Mouse (Mus musculus): ENCODE measurements around the gene Kansl1l. TPM values are rescaled to one million over a fixed set of nuclear protein-coding genes. Genes with fewer than 3 reads are reported as not detected.
A peak's percentile ranks its signal among the peaks of the same experiment; 100 is the strongest.
"Not testable (repeated sequence)": the region's sequence is repeated elsewhere in the genome, so short reads cannot be mapped to it uniquely, and the experiment has no call there.

The Kansl1l gene
- total RNA-seq, 2 experiments from 2014 or later: 17.8 to 20.3 TPM

DNA sequence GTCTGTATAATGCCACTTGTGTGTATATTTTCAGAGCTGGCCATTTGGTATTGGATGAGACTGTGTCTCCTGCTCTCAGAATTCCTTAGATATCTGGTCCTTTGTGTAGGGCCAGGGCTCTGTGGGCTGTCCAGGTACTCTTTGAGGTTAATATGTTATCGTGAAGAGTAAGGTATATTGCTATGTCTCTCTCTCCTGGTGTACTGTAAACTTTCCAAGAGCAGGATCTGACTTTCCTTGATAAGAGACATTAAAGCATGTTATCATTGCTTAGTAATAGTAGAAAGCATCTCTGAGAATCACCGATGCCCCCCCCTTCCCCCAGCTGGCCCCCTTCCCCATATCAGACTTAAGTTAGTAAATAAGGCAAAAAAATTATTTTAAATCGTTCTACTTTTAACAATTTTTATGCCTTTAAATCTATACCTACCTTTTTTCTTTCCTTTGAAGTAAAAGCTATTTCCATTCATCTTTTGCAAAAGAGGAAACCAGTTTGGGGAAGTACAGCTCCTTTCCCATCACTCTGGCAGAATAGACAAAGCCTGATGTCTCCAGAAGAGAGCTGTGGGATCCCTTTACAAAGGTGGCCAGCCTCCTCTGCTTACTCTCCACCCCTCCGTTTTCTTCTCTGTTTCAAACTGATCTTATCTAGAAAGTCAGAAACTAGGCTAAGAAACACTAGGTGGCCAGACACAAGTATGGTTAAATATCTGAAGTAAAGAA lies 114.6 kb downstream of the Kansl1l start:
- intact Hi-C loops (cut with DNase I): no loop called here
- DNase-seq: no peak

DNA sequence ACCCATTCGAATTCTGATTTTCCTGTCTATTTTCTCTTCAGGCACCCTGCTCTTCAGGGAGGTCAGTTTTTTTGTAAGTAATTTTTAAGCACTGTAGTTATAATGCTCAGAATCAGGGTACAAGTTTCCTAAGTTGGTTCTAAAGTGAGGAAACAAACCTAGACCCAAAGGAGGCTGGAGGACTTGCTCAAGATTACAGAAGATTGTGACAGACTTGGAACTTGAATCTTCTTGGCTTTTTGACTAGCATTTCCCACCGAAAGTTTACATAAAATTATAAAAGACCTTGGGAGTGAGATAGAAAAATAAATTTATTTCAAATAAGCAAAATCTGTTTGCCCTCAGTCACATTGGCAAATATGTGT lies 115.8 kb downstream of the Kansl1l start:
- intact Hi-C loops (cut with DNase I): no loop called here
- DNase-seq: no peak

DNA sequence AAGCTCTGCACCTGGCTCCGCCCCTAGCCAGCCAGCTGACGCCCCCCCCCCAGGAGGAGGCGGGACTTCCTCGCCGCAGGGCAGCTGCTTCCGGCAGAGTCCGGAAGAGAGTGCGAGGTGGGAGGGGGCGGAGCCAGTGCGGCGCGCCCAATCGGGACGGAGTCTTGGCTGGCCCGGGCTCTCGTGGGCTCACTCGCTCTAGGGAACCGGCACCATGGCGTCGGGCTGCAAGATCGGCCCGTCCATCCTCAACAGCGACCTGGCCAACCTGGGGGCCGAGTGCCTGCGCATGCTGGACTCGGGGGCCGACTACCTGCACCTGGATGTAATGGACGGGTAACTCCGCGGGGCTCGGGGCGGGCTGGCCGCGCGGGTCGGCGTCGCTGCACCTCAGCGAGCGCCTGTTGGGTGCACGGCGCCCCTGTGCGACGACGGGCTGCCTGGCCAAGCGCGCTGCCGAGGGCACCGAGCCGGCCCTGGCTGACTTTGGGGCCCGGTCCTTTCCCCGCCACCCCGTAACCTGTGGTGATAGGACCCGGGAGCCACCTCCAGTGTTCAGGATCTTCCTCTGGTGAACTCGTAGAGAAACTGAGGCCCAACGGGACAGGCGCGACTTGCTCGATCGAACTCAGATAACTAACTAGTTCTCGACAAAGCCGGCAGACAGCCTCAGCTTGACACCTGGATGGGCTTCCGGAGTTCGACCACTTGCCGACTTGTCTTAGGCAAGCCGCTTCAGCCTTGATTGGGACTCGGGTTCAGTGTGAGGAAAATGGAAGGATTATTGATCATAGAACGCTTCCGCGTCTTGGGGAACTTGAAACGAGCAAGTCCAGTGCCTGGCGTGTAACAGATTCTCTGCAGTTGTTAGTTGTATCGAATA lies 116.4 kb downstream of the Kansl1l start, which contains the start of gene Rpe:
Gene Rpe (plus strand): TSS at position 139 of the 883 bp plus-strand sequence.
- DNase-seq: peak; percentile 85 to 90
- intact Hi-C loops (cut with DNase I): no loop called here

DNA sequence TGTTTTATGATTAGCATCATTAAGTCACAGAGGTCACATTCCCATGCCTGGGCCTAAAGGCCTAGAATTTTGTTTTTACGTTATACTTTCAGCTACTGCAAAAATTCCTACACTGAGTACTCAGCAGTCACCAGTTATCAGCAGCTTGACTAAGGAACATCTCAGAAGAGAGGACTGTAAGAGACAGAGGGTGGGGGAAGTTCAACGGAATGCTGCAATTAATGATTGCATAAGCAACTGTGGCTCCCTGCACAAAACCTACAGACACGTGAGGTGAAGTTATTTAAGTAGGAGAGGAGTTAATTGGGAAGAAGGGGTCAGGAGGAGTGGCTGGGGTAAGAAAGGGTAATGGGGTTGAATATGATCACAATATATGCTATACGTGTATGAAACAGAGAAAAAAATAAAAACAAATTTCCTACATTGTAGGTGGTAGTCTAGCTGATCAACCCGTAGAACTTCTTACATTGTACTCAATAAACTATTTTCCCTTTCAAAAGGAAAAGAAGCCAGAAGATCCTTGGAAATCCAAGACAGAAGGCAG lies 117.1 kb downstream of the Kansl1l start:
- intact Hi-C loops (cut with DNase I): no loop called here
- DNase-seq: no peak

DNA sequence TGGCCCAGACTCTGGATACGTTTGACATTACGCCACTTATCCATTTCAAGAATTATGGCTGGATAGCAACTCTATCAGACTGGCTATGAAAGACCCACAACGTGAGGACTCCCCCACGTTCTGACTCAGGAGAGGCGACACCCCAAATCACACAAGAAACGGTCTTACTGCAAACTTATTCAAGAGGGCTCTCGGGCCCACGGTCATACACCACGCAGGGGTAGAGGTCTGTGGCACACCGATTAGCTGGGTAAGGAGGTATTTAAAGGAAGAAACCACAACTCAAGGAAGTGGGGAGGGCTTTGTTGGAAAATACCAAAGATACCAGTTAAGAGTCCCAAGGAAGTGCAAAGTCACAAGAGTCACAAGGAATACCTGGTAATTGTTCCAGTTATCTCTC lies 117.7 kb downstream of the Kansl1l start:
- DNase-seq; intact Hi-C loops (cut with DNase I): not testable (repeated sequence)

DNA sequence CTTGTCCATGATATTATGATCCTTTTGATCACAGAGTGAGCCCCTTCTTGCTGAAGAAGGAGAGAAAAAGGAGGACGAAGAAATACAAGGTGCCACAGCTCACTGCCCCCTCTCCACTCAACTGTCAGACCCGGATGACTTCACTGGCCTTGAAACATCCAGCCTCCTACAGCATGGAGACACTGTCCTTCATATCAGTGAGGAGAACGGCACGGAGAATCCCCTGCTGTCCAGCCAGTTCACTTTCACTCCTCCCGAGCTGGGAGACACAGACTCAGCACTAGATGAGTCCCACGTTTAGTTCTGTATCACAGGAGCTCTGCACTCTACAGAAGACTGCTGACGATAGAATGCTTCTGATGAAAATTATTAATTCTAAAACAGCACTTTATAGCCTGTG lies 122.1 kb downstream of the Kansl1l start:
- intact Hi-C loops (cut with DNase I): no loop called here
- DNase-seq: no peak

DNA sequence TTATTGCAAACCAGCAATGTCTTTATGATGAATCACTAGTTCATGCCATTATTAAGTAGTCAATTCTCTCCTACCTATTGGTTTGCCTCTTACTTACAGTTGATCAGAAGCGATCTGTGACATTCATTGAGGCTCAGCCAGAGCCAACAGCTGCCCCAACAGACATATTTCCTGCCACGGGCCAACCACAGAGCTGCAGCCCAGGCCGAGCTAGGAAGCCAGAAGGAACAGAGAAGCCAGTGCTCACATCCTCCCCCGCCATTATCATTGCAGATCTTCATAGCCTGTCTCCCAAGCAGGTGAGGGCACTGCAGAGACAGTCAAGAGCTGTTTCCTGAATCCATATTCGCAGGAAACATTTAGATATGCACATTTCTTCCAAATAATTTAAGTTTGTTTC lies 123.1 kb downstream of the Kansl1l start:
- intact Hi-C loops (cut with DNase I): no loop called here
- no peak for DNase-seq

DNA sequence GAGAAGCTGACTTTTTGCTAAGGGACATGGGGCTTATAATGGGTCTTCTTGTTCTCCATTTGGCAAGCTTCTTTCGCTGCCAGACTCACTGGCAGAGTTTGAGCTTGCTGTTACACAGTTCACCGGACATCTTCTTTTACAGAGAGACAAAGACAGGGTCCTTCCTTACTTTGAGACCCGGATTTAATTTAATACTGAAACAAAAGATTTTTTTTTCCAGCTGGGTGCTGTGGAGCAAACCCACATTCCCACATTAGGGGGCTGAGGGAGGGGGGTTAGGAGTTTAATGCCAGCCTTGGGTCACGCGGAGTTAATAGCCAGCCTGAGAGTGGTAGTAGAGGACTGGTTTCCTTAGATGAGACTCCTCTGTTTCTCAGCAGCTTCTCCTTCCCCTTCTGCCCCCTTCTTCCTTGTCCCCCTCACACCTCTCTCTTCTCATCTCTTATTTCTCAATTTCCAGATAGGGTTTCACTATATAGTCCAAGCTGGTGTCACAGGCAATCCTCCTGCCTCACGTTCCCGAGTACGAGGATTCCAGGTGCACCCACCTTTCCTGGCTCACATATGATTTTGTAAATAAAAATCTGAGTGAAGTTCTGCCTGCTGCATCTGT lies 124.5 kb downstream of the Kansl1l start:
- intact Hi-C loops (cut with DNase I): no loop called here
- DNase-seq: no peak

DNA sequence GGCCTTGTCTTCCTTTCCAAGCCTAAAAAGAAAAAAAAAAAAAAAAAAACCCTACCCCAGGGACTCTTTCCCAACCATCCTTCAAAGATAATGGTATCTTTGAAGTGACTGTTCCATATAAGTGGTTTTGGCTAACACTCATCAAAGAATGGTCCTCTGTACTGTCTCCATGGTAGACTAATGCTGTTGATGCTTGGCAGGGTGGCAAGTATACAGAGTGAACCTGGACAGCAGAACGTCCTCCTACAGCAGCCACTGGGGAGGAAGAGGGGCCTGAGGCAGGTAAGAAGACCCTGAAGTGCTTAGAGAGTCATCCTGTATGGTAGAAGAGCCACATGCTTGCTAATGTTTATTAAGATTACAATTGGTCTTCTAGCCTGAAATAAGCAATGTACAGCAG lies 125.1 kb downstream of the Kansl1l start:
- intact Hi-C loops (cut with DNase I): no loop called here
- no peak for DNase-seq

DNA sequence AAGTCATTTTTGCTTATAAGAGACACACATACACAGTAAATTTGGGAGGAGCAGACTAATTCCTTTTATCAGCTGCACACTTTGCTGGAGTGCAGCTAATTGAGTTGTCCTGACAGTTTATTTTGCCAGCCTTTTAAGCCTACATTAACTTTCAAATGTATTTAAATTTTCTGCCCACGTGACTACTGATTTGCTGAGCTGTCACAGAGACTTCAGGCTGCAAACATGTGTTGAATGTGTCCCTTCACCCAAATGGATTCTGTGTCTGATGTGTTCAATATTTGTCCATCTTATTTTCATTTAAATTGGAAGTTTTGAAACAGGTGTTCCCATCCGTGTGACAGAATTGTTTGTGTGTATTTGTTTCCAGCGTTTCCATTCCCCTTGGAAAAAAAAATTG lies 125.6 kb downstream of the Kansl1l start:
- no peak for DNase-seq
- intact Hi-C loops (cut with DNase I): no loop called here

DNA sequence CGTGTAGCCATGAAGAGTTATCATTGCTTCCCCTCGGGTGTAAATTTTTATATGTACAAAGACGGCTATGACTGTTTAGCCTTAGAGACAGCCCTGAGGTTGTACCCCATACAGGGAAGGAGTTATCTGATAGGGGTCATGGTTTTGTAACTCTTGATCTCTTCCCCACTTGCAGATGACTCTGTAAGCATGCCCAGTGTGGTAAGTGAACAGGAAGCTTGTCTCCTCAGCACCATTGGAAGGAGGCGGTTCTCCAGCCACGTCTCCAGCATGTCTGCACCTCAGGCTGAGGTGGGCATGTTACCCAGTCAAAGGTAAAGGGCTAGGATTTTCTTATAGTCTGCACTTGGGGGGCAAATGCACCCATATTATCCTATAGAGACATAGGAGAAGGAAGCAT lies 134.4 kb downstream of the Kansl1l start:
- no peak for DNase-seq
- intact Hi-C loops (cut with DNase I): no loop called here

DNA sequence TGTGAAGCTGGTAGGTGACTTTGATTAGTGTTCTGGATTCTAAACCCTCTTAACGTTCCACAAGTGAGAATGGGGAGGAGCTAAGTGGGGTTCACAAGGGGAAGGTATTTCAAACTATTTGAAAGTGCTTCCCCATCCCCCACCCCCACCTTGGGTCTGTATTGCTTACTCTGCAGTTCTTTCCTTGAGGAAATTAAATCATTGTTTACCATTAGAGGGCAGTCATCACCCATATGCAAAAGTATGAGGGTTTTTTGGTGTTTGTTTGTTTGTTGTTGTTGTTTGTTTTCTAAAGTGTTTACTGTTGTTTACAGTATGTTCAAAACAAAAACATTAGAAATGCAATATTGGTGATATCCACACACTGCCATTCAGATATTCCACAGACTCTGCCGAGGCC lies 138.7 kb downstream of the Kansl1l start:
- DNase-seq: no peak
- intact Hi-C loops (cut with DNase I): no loop called here

DNA sequence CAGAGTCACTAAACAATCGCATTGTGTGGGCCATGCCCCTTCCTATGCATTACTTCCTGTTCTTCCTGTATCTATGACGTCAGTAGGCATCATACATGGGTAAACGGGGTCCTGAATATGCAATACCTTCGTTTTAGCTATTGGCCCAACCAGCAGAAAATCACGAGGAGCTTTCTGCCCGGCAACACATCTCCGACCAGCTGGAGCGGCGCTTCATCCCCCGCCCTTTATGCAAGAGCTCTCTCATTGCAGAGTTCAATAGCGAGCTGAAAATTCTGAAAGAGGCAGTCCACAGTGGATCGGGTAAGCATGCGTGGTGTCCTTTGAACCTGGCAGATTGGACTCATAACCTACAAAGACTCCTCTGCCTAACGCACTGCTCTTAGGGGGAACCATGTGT lies 139.4 kb downstream of the Kansl1l start:
- intact Hi-C loops (cut with DNase I): no loop called here
- DNase-seq: no peak

DNA sequence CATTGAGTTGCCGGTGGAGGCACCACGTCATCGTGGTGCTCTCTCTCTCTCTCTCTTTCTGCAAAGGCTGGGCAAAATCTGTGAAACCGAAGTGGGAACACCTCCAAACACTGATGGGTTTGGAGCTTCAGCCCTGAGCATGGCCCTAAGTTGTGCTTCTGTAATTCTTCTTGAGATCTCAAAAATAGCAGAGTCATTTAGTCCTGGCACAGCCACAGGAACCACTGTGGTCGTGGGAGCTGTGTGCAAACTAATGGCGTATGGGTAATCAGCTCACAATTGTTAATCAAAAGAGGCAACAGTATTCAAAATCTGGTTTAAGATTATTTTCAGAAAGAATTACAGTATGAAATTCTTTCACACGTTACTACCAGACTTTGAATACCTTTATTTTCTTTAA lies 144.6 kb downstream of the Kansl1l start:
- intact Hi-C loops (cut with DNase I): no loop called here
- no peak for DNase-seq

DNA sequence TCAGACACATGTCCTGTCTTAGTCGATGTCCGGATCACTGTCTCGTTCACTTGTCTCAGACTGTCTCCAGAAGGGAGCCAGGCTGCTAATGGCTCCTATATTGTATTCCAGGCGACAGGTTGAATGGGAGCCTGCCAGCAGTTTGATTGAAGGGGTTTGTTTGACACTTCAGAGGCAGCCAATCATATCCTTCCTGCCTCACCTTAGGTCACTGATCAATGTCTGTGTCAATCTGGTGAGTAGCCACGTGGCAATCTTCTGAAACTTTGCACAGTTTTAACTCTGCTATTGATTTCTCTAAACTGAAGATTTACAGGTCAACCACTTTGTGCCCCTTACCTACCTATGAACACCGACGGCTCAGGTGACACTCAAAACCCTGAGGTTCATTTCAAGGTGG lies 145.9 kb downstream of the Kansl1l start:
- intact Hi-C loops (cut with DNase I): no loop called here

More for the DNA sequence above, 145.9 kb downstream of the Kansl1l start:
- DNase-seq: no peak

Other genes starting within 250 kb of the Kansl1l start
- gene Rpe, start 116.7 kb downstream of the Kansl1l start, total RNA-seq (2021): 10 to 100 TPM in 1 of 2 experiments, 1 to 10 TPM in 1; 7.5 to 10.2 TPM
- 100 to 1,000 TPM; 259 to 288 TPM for gene Acadl, start 45.7 kb upstream of the Kansl1l start, total RNA-seq (2021)
- over 10,000 TPM; 25,842 to 31,394 TPM for gene Myl1, start 127.8 kb upstream of the Kansl1l start, total RNA-seq (2021)
- 10 to 100 TPM; 33.7 to 35.5 TPM for gene Lancl1, start 221.3 kb upstream of the Kansl1l start, total RNA-seq (2021)